13 mouse cellular contexts compared by ENCODE assay signal in the genomic region with DNA sequence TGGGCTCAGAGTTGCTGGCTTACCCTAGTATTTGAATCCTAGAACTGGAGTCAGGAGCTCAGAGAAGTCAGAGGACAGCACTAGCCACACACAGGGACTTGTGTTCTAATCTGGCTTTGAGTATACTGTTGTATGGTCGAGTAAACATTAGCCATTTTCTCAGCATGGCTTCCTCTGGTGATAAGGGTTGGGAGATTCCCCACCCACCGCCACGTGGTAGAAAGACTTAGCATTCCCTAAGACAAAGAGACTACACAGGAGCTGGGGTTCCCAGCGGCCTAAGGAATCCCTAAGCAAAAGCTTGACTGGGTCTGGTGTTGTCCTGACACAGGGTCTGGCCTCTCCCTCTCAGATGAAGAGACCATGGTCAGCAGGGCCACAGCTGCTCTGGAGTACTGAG. TPM values are rescaled to one million over a fixed set of nuclear protein-coding genes. Genes with fewer than 3 reads are reported as not detected.
DNase-seq lines count a peak whose midpoint lies in the region; ATAC-seq lines count a peak whose summit lies in the region.
"Had no signal": no experiment of that assay in that cellular context is flagged by ENCODE, and none has a peak within 500 bp of the region (broad histone marks: within the 10 kb centered on the region; RNA-seq: fewer than 3 reads in every experiment).

No protein-coding gene starts in this region.

- intact Hi-C loops in heart, postnatal 36 days (cut with DNase I) = no loop called here
- intact Hi-C loops in left cerebral cortex, postnatal 36 days (cut with DNase I) = no loop called here

- H3K36me3 ChIP-seq in heart, embryonic 12.5 days = no peaks in the 10 kb centered on the region
- H3K36me3 ChIP-seq in lung, embryonic 16.5 days (ENCODE audit: control insufficient read depth, insufficient read depth, low read length) = no peaks in the 10 kb centered on the region
- no peaks in the 10 kb centered on the region for H3K36me3 ChIP-seq in heart, embryonic 16.5 days (ENCODE audit: control insufficient read depth, insufficient read depth)
- H3K36me3 ChIP-seq: embryonic facial prominence, embryonic 12.5 days had no signal

- WGBS in heart, embryonic 12.5 days = 39% methylated on average over 4 of the region's 4 CpGs
- WGBS in lung, embryonic 16.5 days = 35% methylated on average over 4 of the region's 4 CpGs
- WGBS in heart, embryonic 16.5 days = 52% methylated on average over 4 of the region's 4 CpGs

- H3K4me2 ChIP-seq in heart, embryonic 12.5 days = peak overlapping the region; percentile 19; the same call in 1 of the 2 replicates
- peak overlapping the region; percentile 21; the same call in 1 of the 2 replicates for H3K4me2 ChIP-seq in lung, embryonic 16.5 days (ENCODE audit: low read depth, low read length)
- no peak overlapping the region for H3K4me2 ChIP-seq in heart, embryonic 16.5 days (ENCODE audit: low read depth, low read length)
- H3K4me2 ChIP-seq: embryonic facial prominence, embryonic 12.5 days had no signal

- H3K27me3 ChIP-seq in heart, embryonic 12.5 days (replicated peaks) = no peaks in the 10 kb centered on the region
- no peaks in the 10 kb centered on the region for H3K27me3 ChIP-seq in lung, embryonic 16.5 days (ENCODE audit: control insufficient read depth, insufficient read depth, low read depth, low read length)
- H3K27me3 ChIP-seq in heart, embryonic 16.5 days (ENCODE audit: control insufficient read depth, insufficient read depth, low read length) = no peaks in the 10 kb centered on the region
- H3K27me3 ChIP-seq: embryonic facial prominence, embryonic 12.5 days had no signal

- DNase-seq in heart, postnatal 36 days = no peak
- no peak for DNase-seq in lung, postnatal 14 days
- DNase-seq in lung, postnatal 36 days = peak; percentile 74
- no peak for DNase-seq in left cerebral cortex, postnatal 36 days (ENCODE audit: low spot score in 2 of 2)
- DNase-seq in thymus, postnatal 0 days (ENCODE audit: low spot score) = no peak
- DNase-seq: layer of hippocampus, adult 9-11 months had no signal

- ATAC-seq in heart, embryonic 12.5 days (ENCODE audit: insufficient number of reproducible peaks, low FRiP score) = no peak
- no peak for ATAC-seq in lung, embryonic 16.5 days (ENCODE audit: low read depth)
- ATAC-seq in heart, embryonic 16.5 days (replicated peaks; ENCODE audit: extremely low read depth, insufficient read depth, low FRiP score) = no peak
- ATAC-seq: activated CD4-positive, CD25-positive, alpha-beta regulatory T cell, adult 4 months had no signal

- H3K9me3 ChIP-seq in heart, embryonic 12.5 days (replicated peaks) = no peaks in the 10 kb centered on the region
- H3K9me3 ChIP-seq in lung, embryonic 16.5 days (ENCODE audit: control insufficient read depth, low read length) = no peaks in the 10 kb centered on the region
- no peaks in the 10 kb centered on the region for H3K9me3 ChIP-seq in heart, embryonic 16.5 days (replicated peaks; ENCODE audit: control insufficient read depth, low read length)
- H3K9me3 ChIP-seq: embryonic facial prominence, embryonic 12.5 days had no signal

- H3K4me3 ChIP-seq in heart, embryonic 12.5 days = no peak overlapping the region
- no peak overlapping the region for H3K4me3 ChIP-seq in lung, embryonic 16.5 days (ENCODE audit: low read length)
- no peak overlapping the region for H3K4me3 ChIP-seq in heart, embryonic 16.5 days (ENCODE audit: low read length)
- H3K4me3 ChIP-seq: embryonic facial prominence, embryonic 12.5 days had no signal

- no peak overlapping the region for H3K9ac ChIP-seq in heart, embryonic 12.5 days
- H3K9ac ChIP-seq in lung, embryonic 16.5 days (ENCODE audit: low read length) = no peak overlapping the region
- no peak overlapping the region for H3K9ac ChIP-seq in heart, embryonic 16.5 days (ENCODE audit: low read length)
- H3K9ac ChIP-seq: embryonic facial prominence, embryonic 12.5 days had no signal

- H3K27ac ChIP-seq in heart, embryonic 12.5 days (ENCODE audit: poor library complexity, severe bottlenecking) = peak overlapping the region; percentile 81
- H3K27ac ChIP-seq in lung, embryonic 16.5 days (ENCODE audit: low read length) = peak overlapping the region; percentile 67
- peak overlapping the region; percentile 85 for H3K27ac ChIP-seq in heart, embryonic 16.5 days (ENCODE audit: low read length)
- H3K27ac ChIP-seq: embryonic facial prominence, embryonic 12.5 days; macrophage had no signal

- H3K4me1 ChIP-seq in heart, embryonic 12.5 days (replicated peaks) = peaks cover 86% of the 10 kb centered on the region
- peaks cover 35% of the 10 kb centered on the region for H3K4me1 ChIP-seq in lung, embryonic 16.5 days (replicated peaks; ENCODE audit: control insufficient read depth, insufficient read depth, low read length)
- peaks cover 36% of the 10 kb centered on the region for H3K4me1 ChIP-seq in heart, embryonic 16.5 days (ENCODE audit: control insufficient read depth, insufficient read depth, low read length)

RNA-seq across cellular contexts. Expression of a gene that starts 3.4 kb away (rescaled TPM):
- 139 and 146 TPM in 2 replicates for polyA plus RNA-seq in heart, embryonic 12.5 days (2016; fragmentation: Nextera tagmentation; extraction: Ambion mirVana)
- total RNA-seq in heart, postnatal 36 days (2021) = 100 to 1,000 TPM; 146 to 183 TPM
- polyA plus RNA-seq in lung, embryonic 16.5 days (2015; fragmentation: Nextera tagmentation; extraction: Ambion mirVana) = 371 and 375 TPM in 2 replicates
- polyA plus RNA-seq in heart, embryonic 16.5 days (2015; fragmentation: Nextera tagmentation; extraction: Ambion mirVana) = 188 and 216 TPM in 2 replicates
- 10 to 100 TPM; 61.6 to 85.2 TPM for total RNA-seq in left cerebral cortex, postnatal 36 days (2021)
- polyA plus RNA-seq in thymus, postnatal 0 days (2015; fragmentation: Nextera tagmentation; extraction: Ambion mirVana) = 43.6 and 50.0 TPM in 2 replicates

RNA-seq across cellular contexts. Expression of a gene that starts 10.0 kb away (rescaled TPM):
- 0.28 TPM in 1 of 2 replicates, not detected in the other for polyA plus RNA-seq in heart, embryonic 12.5 days (2016; fragmentation: Nextera tagmentation; extraction: Ambion mirVana)
- not detected for total RNA-seq in heart, postnatal 36 days (2021)
- polyA plus RNA-seq in lung, embryonic 16.5 days (2015; fragmentation: Nextera tagmentation; extraction: Ambion mirVana) = not detected in 2 replicates
- polyA plus RNA-seq in heart, embryonic 16.5 days (2015; fragmentation: Nextera tagmentation; extraction: Ambion mirVana) = not detected in 2 replicates
- total RNA-seq in left cerebral cortex, postnatal 36 days (2021) = not detected
- not detected in 2 replicates for polyA plus RNA-seq in thymus, postnatal 0 days (2015; fragmentation: Nextera tagmentation; extraction: Ambion mirVana)
- total RNA-seq: gastrocnemius, postnatal 14 days had no signal
- polyA plus RNA-seq: activated CD4-positive, CD25-positive, alpha-beta regulatory T cell, adult 4 months; embryonic facial prominence, embryonic 12.5 days had no signal

RNA-seq across cellular contexts. Expression of a gene that starts 27.8 kb away (rescaled TPM):
- polyA plus RNA-seq in heart, embryonic 12.5 days (2016; fragmentation: Nextera tagmentation; extraction: Ambion mirVana) = 18.4 and 23.2 TPM in 2 replicates
- total RNA-seq in heart, postnatal 36 days (2021) = 10 to 100 TPM; 69.1 to 71.6 TPM
- polyA plus RNA-seq in lung, embryonic 16.5 days (2015; fragmentation: Nextera tagmentation; extraction: Ambion mirVana) = 43.0 and 44.8 TPM in 2 replicates
- 25.9 and 28.5 TPM in 2 replicates for polyA plus RNA-seq in heart, embryonic 16.5 days (2015; fragmentation: Nextera tagmentation; extraction: Ambion mirVana)
- total RNA-seq in left cerebral cortex, postnatal 36 days (2021) = 1 to 10 TPM; 1.5 to 1.6 TPM
- 14.7 and 14.9 TPM in 2 replicates for polyA plus RNA-seq in thymus, postnatal 0 days (2015; fragmentation: Nextera tagmentation; extraction: Ambion mirVana)

RNA-seq across cellular contexts. Expression of a gene that starts 51.8 kb away (rescaled TPM):
- polyA plus RNA-seq in heart, embryonic 12.5 days (2016; fragmentation: Nextera tagmentation; extraction: Ambion mirVana) = 16.4 and 17.3 TPM in 2 replicates
- total RNA-seq in heart, postnatal 36 days (2021) = 10 to 100 TPM; 26.4 to 28.3 TPM
- polyA plus RNA-seq in lung, embryonic 16.5 days (2015; fragmentation: Nextera tagmentation; extraction: Ambion mirVana) = 16.5 and 17.1 TPM in 2 replicates
- 12.5 and 15.8 TPM in 2 replicates for polyA plus RNA-seq in heart, embryonic 16.5 days (2015; fragmentation: Nextera tagmentation; extraction: Ambion mirVana)
- total RNA-seq in left cerebral cortex, postnatal 36 days (2021) = 10 to 100 TPM; 69.1 to 81.4 TPM
- polyA plus RNA-seq in thymus, postnatal 0 days (2015; fragmentation: Nextera tagmentation; extraction: Ambion mirVana) = 11.9 and 12.2 TPM in 2 replicates
- polyA plus RNA-seq: macrophage had no signal

RNA-seq across cellular contexts. Expression of a gene that starts 60.0 kb away (rescaled TPM):
- polyA plus RNA-seq in heart, embryonic 12.5 days (2016; fragmentation: Nextera tagmentation; extraction: Ambion mirVana) = 20.4 TPM in 2 replicates
- total RNA-seq in heart, postnatal 36 days (2021) = 10 to 100 TPM; 29.5 to 34.0 TPM
- polyA plus RNA-seq in lung, embryonic 16.5 days (2015; fragmentation: Nextera tagmentation; extraction: Ambion mirVana) = 20.5 and 22.0 TPM in 2 replicates
- 17.9 and 21.8 TPM in 2 replicates for polyA plus RNA-seq in heart, embryonic 16.5 days (2015; fragmentation: Nextera tagmentation; extraction: Ambion mirVana)
- 10 to 100 TPM; 24.5 to 28.5 TPM for total RNA-seq in left cerebral cortex, postnatal 36 days (2021)
- polyA plus RNA-seq in thymus, postnatal 0 days (2015; fragmentation: Nextera tagmentation; extraction: Ambion mirVana) = 44.3 and 54.9 TPM in 2 replicates
